9 mouse cellular contexts compared by ENCODE assay signal in genomic region chr11:69992396-69992795, GRCm38 (mm10). TPM values are rescaled to one million over a fixed set of nuclear protein-coding genes. Genes with fewer than 3 reads are reported as not detected.
DNase-seq lines count a peak whose midpoint lies in the region; ATAC-seq lines count a peak whose summit lies in the region.
"Had no signal": no experiment of that assay in that cellular context is flagged by ENCODE, and none has a peak within 500 bp of the region (broad histone marks: within the 10 kb centered on the region; RNA-seq: fewer than 3 reads in every experiment).

No protein-coding gene starts in this region.

- no peak for DNase-seq in heart, postnatal 10 days
- DNase-seq in embryonic facial prominence, embryonic 14.5 days (ENCODE audit: low spot score) = no peak
- DNase-seq in kidney, adult 8-10 months = peak; percentile 51 to 62
- DNase-seq in embryo, embryonic 10 days (ENCODE audit: low spot score) = no peak
- no peak for DNase-seq in layer of hippocampus, postnatal 10 days (ENCODE audit: low spot score in 2 of 2)

- no peak overlapping the region; the same call in 1 of the 2 replicates for H3K27ac ChIP-seq in heart, embryonic 12.5 days (ENCODE audit: poor library complexity, severe bottlenecking)
- H3K27ac ChIP-seq in embryonic facial prominence, embryonic 14.5 days (replicated peaks; ENCODE audit: low read depth, low read length) = 0 out of 2 replicates have a peak overlapping the region, but pooled peaks have one; percentile 92
- no peak overlapping the region for H3K27ac ChIP-seq in midbrain, embryonic 12.5 days (replicated peaks)

- H3K4me3 ChIP-seq in heart, embryonic 12.5 days = peak overlapping the region; percentile 70
- peak overlapping the region; percentile 70 for H3K4me3 ChIP-seq in embryonic facial prominence, embryonic 14.5 days (ENCODE audit: low read depth, low read length)
- peak overlapping the region; percentile 81 for H3K4me3 ChIP-seq in midbrain, embryonic 12.5 days

- H3K9me3 ChIP-seq in heart, embryonic 12.5 days (replicated peaks) = no peaks in the 10 kb centered on the region
- H3K9me3 ChIP-seq in embryonic facial prominence, embryonic 14.5 days (ENCODE audit: control insufficient read depth, low read length) = no peaks in the 10 kb centered on the region
- no peaks in the 10 kb centered on the region for H3K9me3 ChIP-seq in midbrain, embryonic 12.5 days

- 77% methylated on average over 10 of the region's 10 CpGs for WGBS in heart, embryonic 12.5 days
- WGBS in embryonic facial prominence, embryonic 14.5 days = 86% methylated on average over 10 of the region's 10 CpGs
- WGBS in midbrain, embryonic 12.5 days = 92% methylated on average over 10 of the region's 10 CpGs

- peak overlapping the region; percentile 74 for H3K4me2 ChIP-seq in heart, embryonic 12.5 days
- H3K4me2 ChIP-seq in embryonic facial prominence, embryonic 14.5 days (ENCODE audit: low read depth, low read length) = peak overlapping the region; percentile 85
- H3K4me2 ChIP-seq in midbrain, embryonic 12.5 days (replicated peaks) = peak overlapping the region; percentile 80

- peaks cover 21% of the 10 kb centered on the region for H3K4me1 ChIP-seq in heart, embryonic 12.5 days (replicated peaks)
- H3K4me1 ChIP-seq in embryonic facial prominence, embryonic 14.5 days (ENCODE audit: control insufficient read depth, insufficient read depth, low read length) = peaks cover 11% of the 10 kb centered on the region
- H3K4me1 ChIP-seq in midbrain, embryonic 12.5 days = peaks cover 21% of the 10 kb centered on the region

- peaks cover 49% of the 10 kb centered on the region for H3K36me3 ChIP-seq in heart, embryonic 12.5 days
- peaks cover 49% of the 10 kb centered on the region for H3K36me3 ChIP-seq in embryonic facial prominence, embryonic 14.5 days (ENCODE audit: control insufficient read depth, insufficient read depth, low read length)
- peaks cover 44% of the 10 kb centered on the region for H3K36me3 ChIP-seq in midbrain, embryonic 12.5 days

- intact Hi-C loops in heart, postnatal 10 days (cut with DNase I) = loop anchor here (5.0 kb wide), 1 partner anchor 235 kb away; the partner anchor contains the start of gene Polr2a

- H3K27me3 ChIP-seq in heart, embryonic 12.5 days (replicated peaks) = no peaks in the 10 kb centered on the region
- H3K27me3 ChIP-seq in embryonic facial prominence, embryonic 14.5 days (replicated peaks; ENCODE audit: control insufficient read depth, insufficient read depth, low read length) = no peaks in the 10 kb centered on the region
- H3K27me3 ChIP-seq in midbrain, embryonic 12.5 days = no peaks in the 10 kb centered on the region
- H3K27me3 ChIP-seq: Patski had no signal

- peak overlapping the region; percentile 66 for H3K9ac ChIP-seq in heart, embryonic 12.5 days
- peak overlapping the region; percentile 85 for H3K9ac ChIP-seq in embryonic facial prominence, embryonic 14.5 days (ENCODE audit: low read depth, low read length)
- H3K9ac ChIP-seq in midbrain, embryonic 12.5 days (replicated peaks) = peak overlapping the region; percentile 94

- no peak for ATAC-seq in heart, embryonic 12.5 days (ENCODE audit: insufficient number of reproducible peaks, low FRiP score)
- ATAC-seq in embryonic facial prominence, embryonic 14.5 days (ENCODE audit: low read depth) = no peak
- ATAC-seq in midbrain, embryonic 12.5 days (ENCODE audit: low FRiP score, low read depth) = no peak
- no peak for ATAC-seq in inflammation-experienced regulatory T-cells, adult 6 months

RNA-seq across cellular contexts. Expression of gene Gabarap, which starts 1.5 kb away (rescaled TPM):
- polyA plus RNA-seq in heart, embryonic 12.5 days (2016; fragmentation: Nextera tagmentation; extraction: Ambion mirVana) = 445 and 451 TPM in 2 replicates
- 100 to 1,000 TPM; 275 to 295 TPM for total RNA-seq in heart, postnatal 10 days (2021)
- 577 and 590 TPM in 2 replicates for polyA plus RNA-seq in embryonic facial prominence, embryonic 14.5 days (2014; fragmentation: Nextera tagmentation; extraction: Ambion mirVana)
- 552 and 567 TPM in 2 replicates for polyA plus RNA-seq in midbrain, embryonic 12.5 days (2016; fragmentation: Nextera tagmentation; extraction: Ambion mirVana)
- 100 to 1,000 TPM; 352 to 384 (median 366) TPM for polyA plus RNA-seq in inflammation-experienced regulatory T-cells, adult 6 months (2017; shearing (Covaris generic))
- 100 to 1,000 TPM; 256 to 267 TPM for total RNA-seq in layer of hippocampus, postnatal 10 days (2021)

RNA-seq across cellular contexts. Expression of gene Phf23, which starts 3.2 kb away (rescaled TPM):
- polyA plus RNA-seq in heart, embryonic 12.5 days (2016; fragmentation: Nextera tagmentation; extraction: Ambion mirVana) = 51.0 and 54.1 TPM in 2 replicates
- total RNA-seq in heart, postnatal 10 days (2021) = 10 to 100 TPM; 23.1 to 27.7 TPM
- 47.0 and 49.3 TPM in 2 replicates for polyA plus RNA-seq in embryonic facial prominence, embryonic 14.5 days (2014; fragmentation: Nextera tagmentation; extraction: Ambion mirVana)
- 89.4 and 96.5 TPM in 2 replicates for polyA plus RNA-seq in midbrain, embryonic 12.5 days (2016; fragmentation: Nextera tagmentation; extraction: Ambion mirVana)
- polyA plus RNA-seq in inflammation-experienced regulatory T-cells, adult 6 months (2017; shearing (Covaris generic)) = 10 to 100 TPM; 32.7 to 38.3 (median 36.0) TPM
- 10 to 100 TPM; 40.1 to 43.7 TPM for total RNA-seq in layer of hippocampus, postnatal 10 days (2021)

RNA-seq across cellular contexts. Expression of gene Dvl2, which starts 8.0 kb away (rescaled TPM):
- polyA plus RNA-seq in heart, embryonic 12.5 days (2016; fragmentation: Nextera tagmentation; extraction: Ambion mirVana) = 25.8 and 26.1 TPM in 2 replicates
- 10 to 100 TPM in 1 of 2 experiments, 1 to 10 TPM in 1; 8.6 to 11.8 TPM for total RNA-seq in heart, postnatal 10 days (2021)
- polyA plus RNA-seq in embryonic facial prominence, embryonic 14.5 days (2014; fragmentation: Nextera tagmentation; extraction: Ambion mirVana) = 30.8 and 36.2 TPM in 2 replicates
- 45.3 and 49.2 TPM in 2 replicates for polyA plus RNA-seq in midbrain, embryonic 12.5 days (2016; fragmentation: Nextera tagmentation; extraction: Ambion mirVana)
- polyA plus RNA-seq in inflammation-experienced regulatory T-cells, adult 6 months (2017; shearing (Covaris generic)) = 1 to 10 TPM; 2.5 to 5.0 (median 4.9) TPM
- total RNA-seq in layer of hippocampus, postnatal 10 days (2021) = 10 to 100 TPM; 26.1 to 38.9 TPM

RNA-seq across cellular contexts. Expression of gene Elp5, which starts 10.1 kb away (rescaled TPM):
- 103 and 109 TPM in 2 replicates for polyA plus RNA-seq in heart, embryonic 12.5 days (2016; fragmentation: Nextera tagmentation; extraction: Ambion mirVana)
- total RNA-seq in heart, postnatal 10 days (2021) = 10 to 100 TPM; 60.7 to 64.6 TPM
- 109 and 116 TPM in 2 replicates for polyA plus RNA-seq in embryonic facial prominence, embryonic 14.5 days (2014; fragmentation: Nextera tagmentation; extraction: Ambion mirVana)
- 127 and 131 TPM in 2 replicates for polyA plus RNA-seq in midbrain, embryonic 12.5 days (2016; fragmentation: Nextera tagmentation; extraction: Ambion mirVana)
- polyA plus RNA-seq in inflammation-experienced regulatory T-cells, adult 6 months (2017; shearing (Covaris generic)) = 10 to 100 TPM; 61.5 to 78.3 (median 68.5) TPM
- 10 to 100 TPM; 98.0 to 99.5 TPM for total RNA-seq in layer of hippocampus, postnatal 10 days (2021)

RNA-seq across cellular contexts. Expression of gene Ctdnep1, which starts 11.4 kb away (rescaled TPM):
- 23.6 and 24.5 TPM in 2 replicates for polyA plus RNA-seq in heart, embryonic 12.5 days (2016; fragmentation: Nextera tagmentation; extraction: Ambion mirVana)
- total RNA-seq in heart, postnatal 10 days (2021) = 100 to 1,000 TPM; 144 to 159 TPM
- 37.4 and 39.2 TPM in 2 replicates for polyA plus RNA-seq in embryonic facial prominence, embryonic 14.5 days (2014; fragmentation: Nextera tagmentation; extraction: Ambion mirVana)
- 21.4 and 27.5 TPM in 2 replicates for polyA plus RNA-seq in midbrain, embryonic 12.5 days (2016; fragmentation: Nextera tagmentation; extraction: Ambion mirVana)
- polyA plus RNA-seq in inflammation-experienced regulatory T-cells, adult 6 months (2017; shearing (Covaris generic)) = 10 to 100 TPM; 25.8 to 35.6 (median 29.3) TPM
- total RNA-seq in layer of hippocampus, postnatal 10 days (2021) = 100 to 1,000 TPM; 101 to 105 TPM

Comparison
In these comparisons a context has a peak if more than half of its experiments do, and no peak if none do; other contexts are left out.
1. DNase-seq: peak in kidney, adult 8-10 months (2 of 2); none in heart, postnatal 10 days (0 of 2), embryonic facial prominence, embryonic 14.5 days (single experiment), embryo, embryonic 10 days (single experiment) and layer of hippocampus, postnatal 10 days (0 of 2).
2. Peak in every context shown above with its lines, with median percentiles within 50 percentile points of each other: H3K4me2 ChIP-seq, H3K4me3 ChIP-seq and H3K9ac ChIP-seq.